Mouse (Mus musculus) adrenal gland, adult 18-20 months (tissue): ENCODE measurements at regions not wholly inside any gene's neighbourhood (a gene's known extent, or its start where the extent isn't known, plus 50 kb on each side); places are given as distances from the start of the nearest gene placed in this dataset.

Experiments used
- DNase-seq, 2 experiments: peaks; one replicate each; pipeline ENCODE4 v3.0.0; 2021 to 2022; ENCODE audit warnings: low spot score in 2 of 2

DNA sequence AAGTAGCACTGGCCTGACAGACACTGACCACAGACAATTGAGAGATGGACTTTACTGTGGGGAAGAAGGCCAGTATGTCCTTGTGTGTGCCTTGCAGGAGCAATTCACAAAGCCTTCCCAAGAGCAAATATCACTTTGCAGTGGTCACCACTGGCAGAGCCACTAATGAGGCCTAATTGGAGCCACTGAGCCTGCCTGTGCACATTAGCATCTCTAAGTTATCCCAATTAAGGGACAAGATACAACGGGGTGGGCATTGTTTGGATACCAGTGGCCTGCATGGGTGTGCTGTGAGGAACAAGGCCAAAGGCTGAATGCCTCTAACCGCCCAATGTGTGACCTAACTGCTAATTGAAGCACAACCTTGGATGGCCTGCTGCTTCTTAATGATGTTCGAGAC is 433.4 kb upstream of the Ptbp2 start:
- no peak for DNase-seq

DNA sequence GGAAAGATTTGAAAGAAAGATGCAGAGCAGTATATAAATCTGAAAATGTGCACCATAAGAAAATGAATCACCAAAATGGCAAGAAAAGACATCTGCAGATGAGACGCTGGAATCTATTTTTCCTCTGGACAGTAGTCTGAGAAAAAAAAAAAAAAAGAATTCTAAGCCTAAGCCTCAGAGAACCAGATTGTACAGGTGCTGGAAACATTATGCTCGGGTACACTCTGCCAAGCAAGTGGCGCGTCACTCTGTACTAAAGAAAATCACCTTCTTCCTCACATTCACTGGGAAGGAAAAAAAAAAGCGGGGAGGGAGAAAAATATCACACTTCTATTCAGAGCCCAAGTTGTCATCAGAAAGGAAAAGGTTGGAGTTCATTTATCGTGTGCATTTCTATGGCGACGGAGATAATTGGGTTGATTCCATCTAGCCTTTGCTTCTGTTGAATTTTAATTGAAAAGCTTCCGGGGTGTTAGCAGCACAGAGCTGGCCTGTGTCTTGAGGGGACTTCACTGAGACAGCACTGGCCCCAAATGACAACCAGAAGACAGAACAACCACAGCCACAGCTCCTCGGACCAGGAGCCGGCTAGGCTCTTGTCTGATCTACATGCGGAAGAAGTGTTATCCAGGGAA is 430.5 kb upstream of the Ptbp2 start:
- DNase-seq: no peak

DNA sequence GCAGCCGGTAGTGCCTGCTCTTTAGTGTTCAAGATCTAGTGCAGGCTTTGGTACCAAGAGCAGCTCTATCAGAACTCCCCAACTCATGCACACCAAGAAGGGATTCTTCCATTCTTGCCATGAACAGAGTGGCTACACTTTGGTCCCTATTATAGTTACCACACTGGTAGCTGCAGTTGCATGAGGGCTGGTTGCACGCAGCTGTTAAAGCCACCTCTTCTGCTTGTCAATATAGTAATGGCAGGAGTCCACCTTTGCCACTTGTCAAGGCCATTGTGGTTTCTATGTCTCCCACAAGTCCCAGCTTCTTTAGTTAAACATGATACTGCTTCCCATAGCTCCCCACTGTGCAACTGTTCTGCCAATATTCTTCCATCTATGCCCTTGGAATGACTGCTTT is 415.1 kb upstream of the Ptbp2 start:
- no peak for DNase-seq

DNA sequence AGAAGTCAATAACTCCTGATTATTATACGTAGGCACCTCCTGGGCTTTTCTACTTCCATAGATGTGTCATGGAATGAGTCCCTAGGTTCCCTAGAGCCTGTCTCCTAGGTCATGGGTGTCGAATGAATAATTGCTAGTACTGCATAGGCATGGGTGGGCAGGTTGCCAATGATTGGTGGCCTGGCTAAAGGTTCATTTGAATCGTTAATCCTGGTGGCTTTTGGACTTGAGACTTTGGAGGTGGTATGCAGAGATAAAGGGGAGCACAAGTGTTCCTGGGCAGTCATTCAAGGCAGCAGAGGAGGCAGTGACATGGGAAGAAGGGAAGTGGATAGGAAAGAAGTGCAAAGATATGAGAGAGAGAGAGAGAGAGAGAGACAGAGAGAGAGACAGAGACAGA is 410.2 kb upstream of the Ptbp2 start:
- DNase-seq: no peak

DNA sequence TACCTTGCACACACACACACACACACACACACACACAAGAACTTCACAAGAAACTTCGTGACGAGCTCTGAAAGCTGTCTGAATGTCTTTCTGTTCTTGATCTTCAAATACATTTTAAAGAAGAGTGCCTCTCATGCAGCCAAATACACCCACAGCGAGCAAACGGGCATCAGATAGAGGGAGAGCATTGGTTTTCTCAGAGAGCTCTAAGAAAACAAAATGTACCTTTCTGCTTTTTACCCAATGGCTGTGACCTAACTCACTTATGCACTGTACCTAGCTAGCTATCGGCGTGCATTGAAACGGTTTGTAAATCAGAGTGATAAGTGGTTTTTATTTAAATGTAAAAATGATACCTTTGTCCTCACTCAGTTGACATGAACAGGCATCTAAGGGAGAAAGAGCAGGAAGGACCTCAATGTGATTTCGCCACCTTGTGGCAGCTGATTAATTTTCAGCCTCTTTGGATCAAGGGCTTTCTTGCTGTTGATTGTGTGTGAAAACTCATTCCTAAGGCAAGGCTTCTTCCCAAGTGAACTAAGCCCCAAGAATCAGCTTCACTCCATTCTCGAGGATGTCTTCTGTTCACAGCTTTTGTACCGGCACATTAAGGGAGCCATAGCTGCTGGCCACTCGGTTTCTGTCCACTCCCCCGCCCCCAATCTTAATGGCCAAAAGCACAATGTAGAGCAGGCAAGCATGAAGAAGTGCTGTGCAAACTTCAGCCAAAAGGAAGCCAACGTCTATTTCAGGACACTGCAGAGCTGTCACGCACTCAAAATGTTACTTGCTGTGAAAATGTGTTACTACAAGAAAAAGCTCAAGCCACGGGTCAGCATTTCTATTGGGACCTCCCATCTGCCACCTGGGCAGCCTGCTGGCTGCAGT is 408.4 kb upstream of the Ptbp2 start:
- DNase-seq: peak; percentile 34 to 40

DNA sequence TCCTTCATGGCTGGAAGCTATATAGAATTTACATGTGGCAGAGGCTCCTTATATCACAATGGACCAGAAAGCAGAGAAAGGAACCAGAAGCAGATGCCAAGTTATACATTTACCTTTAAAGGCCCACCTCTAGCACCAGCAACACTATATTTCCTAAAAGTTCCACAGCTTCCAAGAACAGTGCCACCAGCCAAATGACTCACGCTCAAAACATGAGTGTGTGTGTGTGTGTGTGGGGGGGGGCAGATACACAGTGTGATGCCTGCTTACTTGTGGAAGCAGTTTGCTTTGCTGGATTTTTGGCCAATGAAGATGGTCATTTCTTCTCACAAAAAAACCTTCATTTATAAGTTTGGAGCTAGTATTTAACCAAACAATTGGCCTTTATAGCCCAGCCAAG is 405.3 kb upstream of the Ptbp2 start:
- no peak for DNase-seq

DNA sequence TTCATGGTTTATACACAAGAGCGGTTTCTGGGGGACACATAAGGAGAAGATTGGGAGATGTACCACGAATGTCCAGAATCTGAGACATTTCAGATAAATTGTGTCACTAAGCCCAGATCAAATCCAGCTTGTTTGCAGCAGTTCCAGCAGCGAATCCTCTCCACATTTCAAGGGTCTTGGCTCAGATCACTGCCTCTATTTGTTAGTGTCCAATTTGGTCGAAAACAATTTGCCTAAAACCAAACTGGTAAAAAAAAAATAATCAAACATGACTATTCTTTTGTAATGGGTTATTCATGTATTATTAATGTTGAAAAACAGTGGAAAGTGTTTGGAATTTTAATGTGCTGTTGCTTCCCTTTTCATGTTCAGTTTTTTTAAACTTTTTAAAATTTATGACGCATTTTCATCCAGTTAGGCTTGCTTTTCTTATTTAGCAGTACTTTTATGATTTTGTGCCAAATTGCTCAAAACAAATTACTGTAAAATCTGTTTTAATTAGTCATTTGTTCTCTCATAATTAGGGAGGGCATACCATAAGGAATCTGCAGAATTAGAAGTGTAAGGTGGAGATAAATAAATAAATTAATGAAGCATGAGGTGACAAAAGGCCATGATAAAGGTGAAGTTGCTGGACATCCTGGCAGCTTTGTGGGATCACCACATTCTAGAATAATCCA is 396.8 kb upstream of the Ptbp2 start:
- no peak for DNase-seq

DNA sequence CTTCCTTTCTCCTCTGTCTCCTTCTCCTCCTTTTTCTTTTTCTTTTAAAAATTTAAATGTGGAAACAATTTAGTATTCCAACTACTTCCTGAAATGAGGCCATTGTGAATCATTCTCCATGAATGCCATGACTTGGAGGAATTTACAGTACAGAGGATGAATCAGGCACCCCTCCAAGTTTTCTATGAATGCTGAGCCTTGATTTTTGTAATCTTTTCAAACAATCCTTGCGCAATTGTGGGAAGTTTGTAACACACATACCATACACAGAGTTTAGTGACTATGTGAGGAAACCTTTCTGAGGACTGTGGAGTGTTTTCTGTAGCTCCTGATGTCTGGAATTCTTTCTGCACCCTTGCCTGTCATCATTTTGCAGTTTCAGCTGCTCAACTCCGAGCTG is 391.4 kb upstream of the Ptbp2 start:
- DNase-seq: no peak
